Mouse (Mus musculus): Measurements from ENCODE around the gene Tsc22d4. TPM values are rescaled to one million over a fixed set of nuclear protein-coding genes. Genes with fewer than 3 reads are reported as not detected.
A peak's percentile ranks its signal among the peaks of the same experiment; 100 is the strongest.

Gene Tsc22d4
- polyA plus RNA-seq (2012; rRNA removed) = 465 and 497 TPM in 2 replicates

DNA sequence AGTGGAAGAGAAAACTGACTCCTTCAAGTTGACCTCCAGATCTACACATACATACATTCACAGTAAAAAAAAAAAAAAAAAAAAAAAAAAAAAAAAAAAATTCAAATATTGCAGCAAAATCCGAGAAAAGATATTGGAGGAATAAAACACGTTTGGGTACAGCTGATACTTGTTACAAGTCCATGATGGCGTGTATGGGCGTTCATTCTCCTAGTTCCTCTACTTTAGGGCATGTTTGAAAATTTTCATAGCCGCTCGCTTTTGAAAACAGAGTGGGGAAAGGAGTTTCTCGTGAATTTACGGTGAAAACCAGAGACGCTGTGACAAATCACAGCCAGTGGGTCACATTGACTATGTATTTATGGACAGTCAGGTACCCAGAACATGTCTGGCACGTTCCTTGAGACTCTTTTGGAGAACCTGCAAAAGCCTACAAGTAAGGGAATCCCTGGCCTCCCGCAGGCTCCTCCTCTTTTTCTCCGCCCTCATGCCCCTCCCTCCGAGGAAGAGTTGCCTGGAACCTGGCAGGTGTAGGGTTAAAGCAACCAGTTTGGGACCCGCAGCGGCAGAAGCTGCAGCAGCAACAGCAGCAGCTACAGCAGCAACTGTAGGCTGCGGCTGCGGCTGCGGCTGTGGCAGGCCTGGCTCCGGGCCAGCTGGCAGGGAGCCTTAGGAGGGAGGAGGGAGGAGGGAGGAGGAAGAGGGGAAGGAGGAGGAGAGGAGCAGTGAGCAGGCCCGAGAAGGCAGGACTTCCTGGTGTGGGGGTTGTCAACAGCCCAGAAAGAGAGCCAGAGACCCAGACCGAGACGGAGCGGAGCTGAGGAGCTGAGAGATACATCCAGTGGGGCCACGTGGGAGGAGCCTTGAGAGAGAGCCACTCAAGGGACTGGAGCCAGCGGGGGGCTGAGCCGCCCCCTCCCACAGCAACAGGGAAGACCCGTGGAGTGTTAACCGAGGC lies at the start of gene Tsc22d4:
TSS of gene Tsc22d4 (plus strand) at position 517 of the 958 bp plus-strand sequence.
- Histone ChIP-seq H3K4me1 (ENCODE audit: control insufficient read depth, insufficient read depth, low read length) (peaks cover 6% of the 10 kb centered on the region), H3K4me3 (replicated peaks; ENCODE audit: insufficient read depth, low read depth, low read length) (peak within 1 kb of the TSS; percentile 73), H3K27me3 (ENCODE audit: control insufficient read depth, insufficient read depth, low read length) (no peaks in the 10 kb centered on the region), H3K27ac (ENCODE audit: insufficient read depth, low read length) (peak within 1 kb of the TSS; percentile 33)
- 2% methylated on average over 28 of the region's 28 CpGs for WGBS
- peak; percentile 88 to 89 for DNase-seq
- no peak for TF ChIP-seq CTCF (IDR thresholded peaks at IDR 0.05; ENCODE audit: borderline replicate concordance, insufficient read depth, low read depth, low read length)
- 0 out of 2 replicates have a peak, but pooled peaks have one; percentile 28 for TF ChIP-seq POLR2A (IDR thresholded peaks at IDR 0.05; ENCODE audit: borderline replicate concordance, insufficient read depth, low read length)

DNA sequence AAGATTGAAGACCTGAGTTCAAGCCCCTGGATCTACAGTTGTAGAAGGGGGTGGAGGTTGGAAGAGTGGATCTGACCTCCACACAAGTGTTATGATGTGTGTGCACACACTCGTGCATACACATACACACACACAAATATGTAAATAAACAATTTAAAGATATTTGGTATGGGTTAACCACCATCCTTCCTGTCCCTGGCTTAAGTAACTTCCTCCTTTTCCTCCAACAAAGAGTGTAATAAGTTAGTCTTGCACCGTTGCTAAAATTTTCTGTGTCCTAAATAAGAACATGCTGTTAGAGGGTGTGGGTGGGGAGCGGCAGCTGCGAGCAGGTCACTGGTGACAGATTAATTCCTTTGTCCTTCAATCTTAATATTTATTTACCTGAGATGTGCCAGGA lies 49.6 kb upstream of the Tsc22d4 start:
- TF ChIP-seq CTCF (IDR thresholded peaks at IDR 0.05; ENCODE audit: borderline replicate concordance, insufficient read depth, low read depth, low read length) (no peak), POLR2A (IDR thresholded peaks at IDR 0.05; ENCODE audit: borderline replicate concordance, insufficient read depth, low read length) (no peak)
- 79% methylated on average over 4 of the region's 4 CpGs for WGBS

DNA sequence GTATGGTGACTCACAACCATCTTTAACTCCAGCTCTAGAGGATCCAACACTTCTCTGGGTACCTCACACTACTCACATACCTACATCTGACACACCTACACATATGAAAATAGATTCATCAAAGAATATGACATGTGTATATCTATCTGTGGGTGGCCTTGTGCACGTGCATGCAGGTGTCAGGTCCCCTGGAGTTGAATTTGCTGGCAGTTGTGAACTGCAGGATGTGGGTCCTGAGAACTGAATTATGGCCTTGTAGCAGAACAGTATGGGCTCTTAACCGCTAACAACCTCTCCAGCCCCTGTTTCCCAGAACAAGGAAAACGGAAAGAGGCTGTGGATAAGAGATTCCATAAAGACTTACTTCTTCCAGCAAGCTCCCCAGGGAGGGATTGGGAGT lies 46.5 kb upstream of the Tsc22d4 start:
- no peak overlapping the region for H3K27ac ChIP-seq (ENCODE audit: insufficient read depth, low read length)
- WGBS = 65% methylated on average over 3 of the region's 3 CpGs
- DNase-seq = no peak
- H3K4me3 ChIP-seq (replicated peaks; ENCODE audit: insufficient read depth, low read depth, low read length) = no peak overlapping the region
- H3K4me1 ChIP-seq (ENCODE audit: control insufficient read depth, insufficient read depth, low read length) = no peaks in the 10 kb centered on the region
- no peaks in the 10 kb centered on the region for H3K27me3 ChIP-seq (ENCODE audit: control insufficient read depth, insufficient read depth, low read length)
- TF ChIP-seq POLR2A (IDR thresholded peaks at IDR 0.05; ENCODE audit: borderline replicate concordance, insufficient read depth, low read length) (no peak), CTCF (IDR thresholded peaks at IDR 0.05; ENCODE audit: borderline replicate concordance, insufficient read depth, low read depth, low read length) (no peak)

More for the DNA sequence above, 49.6 kb upstream of the Tsc22d4 start:
- Histone ChIP-seq H3K4me3 (replicated peaks; ENCODE audit: insufficient read depth, low read depth, low read length) (no peak overlapping the region), H3K4me1 (ENCODE audit: control insufficient read depth, insufficient read depth, low read length) (no peaks in the 10 kb centered on the region), H3K27me3 (ENCODE audit: control insufficient read depth, insufficient read depth, low read length) (no peaks in the 10 kb centered on the region), H3K27ac (ENCODE audit: insufficient read depth, low read length) (no peak overlapping the region)
- no peak for DNase-seq

DNA sequence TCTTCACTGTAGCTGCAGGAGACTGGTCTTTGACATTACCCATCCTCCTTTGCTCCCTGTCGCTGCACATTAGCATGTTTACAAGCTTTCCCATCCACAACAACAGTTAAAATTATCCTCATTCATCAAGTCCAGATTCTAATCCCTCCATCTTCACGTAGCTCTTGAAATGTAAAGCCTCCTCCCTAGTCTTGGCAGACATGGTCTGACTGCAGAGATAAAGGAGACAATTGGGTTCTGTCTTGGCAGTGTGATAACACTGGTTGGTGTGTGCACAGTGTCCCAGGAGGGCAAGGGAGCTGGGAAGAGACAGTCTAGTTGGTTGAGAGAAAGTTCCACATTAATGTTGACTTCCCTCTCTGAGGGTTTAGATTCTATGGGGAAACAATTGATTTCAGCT lies 45.7 kb upstream of the Tsc22d4 start:
- WGBS = 58% methylated on average over 2 of the region's 2 CpGs
- no peak for DNase-seq
- Histone ChIP-seq H3K27ac (ENCODE audit: insufficient read depth, low read length) (no peak overlapping the region), H3K27me3 (ENCODE audit: control insufficient read depth, insufficient read depth, low read length) (no peaks in the 10 kb centered on the region), H3K4me3 (replicated peaks; ENCODE audit: insufficient read depth, low read depth, low read length) (no peak overlapping the region), H3K4me1 (ENCODE audit: control insufficient read depth, insufficient read depth, low read length) (no peaks in the 10 kb centered on the region)
- no peak for TF ChIP-seq POLR2A (IDR thresholded peaks at IDR 0.05; ENCODE audit: borderline replicate concordance, insufficient read depth, low read length)
- no peak for TF ChIP-seq CTCF (IDR thresholded peaks at IDR 0.05; ENCODE audit: borderline replicate concordance, insufficient read depth, low read depth, low read length)

DNA sequence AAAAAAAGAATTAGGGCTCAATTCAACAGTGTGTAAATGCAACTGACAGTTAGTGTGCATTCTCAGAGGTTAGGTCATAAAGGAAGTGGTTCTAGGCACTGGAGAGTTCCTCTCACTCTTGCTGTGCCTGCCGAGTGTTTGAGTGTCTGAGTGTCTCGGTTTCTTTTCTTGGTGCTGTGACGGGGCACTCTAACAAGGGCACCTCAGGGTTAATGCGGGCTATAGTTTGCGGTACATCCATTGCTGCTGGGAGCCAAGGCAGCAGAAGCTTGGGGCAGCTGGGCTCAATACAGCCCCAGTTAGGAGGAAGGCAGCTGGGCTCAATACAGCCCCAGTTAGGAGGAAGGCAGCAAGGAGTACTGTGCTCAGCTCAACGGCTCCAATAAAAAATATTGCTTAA lies 40.3 kb upstream of the Tsc22d4 start:
- H3K4me1 ChIP-seq (ENCODE audit: control insufficient read depth, insufficient read depth, low read length) = peaks cover 7% of the 10 kb centered on the region; the same call in 1 of the 2 replicates
- no peak overlapping the region for H3K27ac ChIP-seq (ENCODE audit: insufficient read depth, low read length)
- H3K27me3 ChIP-seq (ENCODE audit: control insufficient read depth, insufficient read depth, low read length) = no peaks in the 10 kb centered on the region
- TF ChIP-seq POLR2A (IDR thresholded peaks at IDR 0.05; ENCODE audit: borderline replicate concordance, insufficient read depth, low read length) (no peak), CTCF (IDR thresholded peaks at IDR 0.05; ENCODE audit: borderline replicate concordance, insufficient read depth, low read depth, low read length) (no peak)
- WGBS = 47% methylated on average over 6 of the region's 6 CpGs
- DNase-seq = no peak
- H3K4me3 ChIP-seq (replicated peaks; ENCODE audit: insufficient read depth, low read depth, low read length) = no peak overlapping the region

DNA sequence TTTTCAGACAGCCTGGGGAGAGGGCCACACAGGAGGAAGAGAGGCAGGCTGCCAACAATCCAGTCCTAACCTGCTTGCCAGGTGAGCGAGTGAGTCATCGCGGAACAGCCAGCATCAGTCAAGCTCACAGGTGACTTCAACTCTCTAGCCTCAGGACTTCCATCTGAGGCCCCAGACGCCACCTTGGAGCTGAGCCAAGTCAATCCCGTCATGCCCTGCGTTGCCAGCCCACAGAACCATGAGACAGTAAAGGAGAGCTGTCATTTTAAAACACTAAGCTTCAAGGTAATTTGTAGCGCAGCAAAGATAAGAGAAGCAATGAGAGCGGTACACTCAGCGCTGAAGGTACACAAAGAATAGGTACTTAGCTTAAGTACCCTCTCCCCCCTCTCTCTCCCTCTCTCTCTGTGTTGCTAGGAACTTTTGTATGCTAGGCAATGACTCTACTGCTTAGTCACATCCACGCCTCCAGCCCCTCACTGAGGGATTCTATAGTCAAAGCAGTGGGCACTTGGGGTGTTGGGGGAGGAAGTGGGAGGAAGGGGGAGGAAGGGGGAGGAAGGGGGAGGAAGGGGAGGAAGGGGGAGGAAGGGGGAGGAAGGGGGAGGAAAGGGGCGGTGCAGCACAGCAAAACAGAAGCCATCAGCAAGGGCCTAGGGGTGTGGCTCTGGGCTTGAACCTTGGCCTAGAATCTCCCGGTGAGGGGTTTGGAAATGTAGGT lies 38.5 kb upstream of the Tsc22d4 start:
- no peak for TF ChIP-seq CTCF (IDR thresholded peaks at IDR 0.05; ENCODE audit: borderline replicate concordance, insufficient read depth, low read depth, low read length)
- TF ChIP-seq POLR2A (IDR thresholded peaks at IDR 0.05; ENCODE audit: borderline replicate concordance, insufficient read depth, low read length) = no peak
- H3K4me1 ChIP-seq (ENCODE audit: control insufficient read depth, insufficient read depth, low read length) = peaks cover 7% of the 10 kb centered on the region; the same call in 1 of the 2 replicates
- no peak overlapping the region for H3K4me3 ChIP-seq (replicated peaks; ENCODE audit: insufficient read depth, low read depth, low read length)
- H3K27me3 ChIP-seq (ENCODE audit: control insufficient read depth, insufficient read depth, low read length) = no peaks in the 10 kb centered on the region
- WGBS = 34% methylated on average over 12 of the region's 12 CpGs
- H3K27ac ChIP-seq (ENCODE audit: insufficient read depth, low read length) = no peak overlapping the region
- peak; percentile 72 to 82 for DNase-seq

DNA sequence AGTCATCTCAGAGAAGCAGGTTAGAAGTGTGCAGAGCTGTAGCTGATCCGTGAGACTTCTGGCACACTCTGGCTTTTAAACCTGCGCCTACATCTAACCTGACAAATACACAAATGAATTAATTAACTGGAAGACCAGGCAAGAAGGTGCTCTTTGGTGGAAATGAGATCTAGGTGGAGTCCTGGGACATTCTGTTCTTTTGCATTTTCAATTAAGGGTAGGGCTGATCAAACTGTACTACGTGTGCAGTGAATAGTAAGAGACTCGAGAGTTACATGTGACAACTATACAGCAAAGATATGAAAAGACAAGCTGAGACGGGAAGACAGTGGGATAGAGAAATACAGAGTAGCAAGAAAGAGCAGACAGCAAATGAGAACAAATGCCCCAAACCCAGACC lies 32.1 kb upstream of the Tsc22d4 start:
- H3K4me3 ChIP-seq (replicated peaks; ENCODE audit: insufficient read depth, low read depth, low read length) = no peak overlapping the region
- no peak overlapping the region for H3K27ac ChIP-seq (ENCODE audit: insufficient read depth, low read length)
- TF ChIP-seq CTCF (IDR thresholded peaks at IDR 0.05; ENCODE audit: borderline replicate concordance, insufficient read depth, low read depth, low read length) (no peak), POLR2A (IDR thresholded peaks at IDR 0.05; ENCODE audit: borderline replicate concordance, insufficient read depth, low read length) (no peak)
- H3K4me1 ChIP-seq (ENCODE audit: control insufficient read depth, insufficient read depth, low read length) = no peaks in the 10 kb centered on the region
- no peak for DNase-seq
- no peaks in the 10 kb centered on the region for H3K27me3 ChIP-seq (ENCODE audit: control insufficient read depth, insufficient read depth, low read length)
- 61% methylated on average over 5 of the region's 5 CpGs for WGBS

Data from cerebellum, adult 2 months (tissue).